Mouse (Mus musculus) heart, postnatal 36 days (tissue): Measurements from ENCODE around the gene Cfap46. TPM values are rescaled to one million over a fixed set of nuclear protein-coding genes. Genes with fewer than 3 reads are reported as not detected.
"Not testable (repeated sequence)": the region's sequence is repeated elsewhere in the genome, so short reads cannot be mapped to it uniquely, and the experiment has no call there.

ENCODE experiments used
- DNase-seq, 2 experiments: peaks; one replicate each; pipeline ENCODE4 v3.0.0; 2021 to 2022
- intact Hi-C: fragments of 180-260 bp; cut with DNase I; formaldehyde crosslinking; loops from one replicate; pipeline ENCODE4 v1.15.1; 2025
- total RNA-seq, 2 experiments: library from RNA; stranded (reverse); gene quantifications; 2 replicates each; pipeline ENCODE4 v1.2.3; 2021

The Cfap46 gene
- total RNA-seq, 2 experiments from 2014 or later: 0.17 TPM; not detected in 1

GRCm38 (mm10) chr7:139676433-139676832 lies 7.2 kb downstream of the Cfap46 start:
- DNase-seq: no peak
- intact Hi-C loops: no loop called here

GRCm38 (mm10) chr7:139666871-139667270 lies 16.7 kb downstream of the Cfap46 start:
- no peak for DNase-seq
- intact Hi-C loops: no loop called here

DNA sequence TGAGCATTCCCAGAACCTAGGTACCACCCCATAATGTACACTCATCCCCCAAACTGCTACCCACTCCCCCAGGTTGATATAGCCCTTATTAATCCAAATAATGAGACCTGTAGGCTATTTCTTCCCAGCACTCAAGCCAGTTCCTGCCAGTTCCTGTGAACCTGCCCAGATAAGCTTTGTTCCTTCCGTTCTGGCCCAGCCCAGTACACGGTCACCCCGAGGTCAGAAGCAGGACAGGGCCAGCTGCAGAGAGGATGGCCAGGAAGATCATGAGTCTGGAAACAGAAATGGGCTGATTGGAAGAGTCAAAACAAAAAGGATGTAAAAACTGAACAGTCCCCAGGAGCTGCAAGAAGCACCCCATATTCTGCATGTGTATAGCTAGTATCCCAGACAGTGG lies 20.3 kb downstream of the Cfap46 start:
- no peak for DNase-seq
- intact Hi-C loops: no loop called here

GRCm38 (mm10) chr7:139659901-139660300 lies 23.7 kb downstream of the Cfap46 start:
- DNase-seq, intact Hi-C loops: not testable (repeated sequence)

GRCm38 (mm10) chr7:139649698-139650097 lies 33.9 kb downstream of the Cfap46 start:
- no peak for DNase-seq
- intact Hi-C loops: loop anchor here (2.0 kb wide), 1 partner anchor 211 kb away; no protein-coding TSS in a partner anchor

- intact Hi-C loops: loop anchor here (1.0 to 2.0 kb wide), 2 partner anchors 36 to 213 kb away; no protein-coding TSS in a partner anchor
- DNase-seq: peak; percentile 88 to 97
These were observed 35.4 kb downstream of the Cfap46 start for GRCm38 (mm10) chr7:139648107-139648824.

DNA sequence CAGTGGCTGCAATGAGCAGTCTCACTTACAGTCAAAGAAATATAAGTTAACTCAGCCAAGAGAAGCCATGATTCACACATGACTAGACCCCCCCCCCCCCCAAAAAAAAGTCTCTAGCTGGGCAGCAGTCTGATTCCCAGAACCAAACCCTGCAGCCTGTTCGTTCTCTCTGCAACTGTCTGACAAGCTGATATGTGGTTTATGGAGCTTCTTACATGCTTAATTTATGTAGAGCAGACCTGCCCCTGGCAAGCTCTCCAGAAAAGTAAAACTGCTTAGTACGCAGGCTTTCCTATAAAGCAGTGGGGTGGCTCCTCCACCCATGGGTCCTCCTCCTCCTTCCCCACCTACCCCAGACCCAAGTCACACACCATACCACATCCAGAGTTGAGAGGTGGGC lies 50.2 kb downstream of the Cfap46 start:
- intact Hi-C loops: no loop called here
- no peak for DNase-seq

DNA sequence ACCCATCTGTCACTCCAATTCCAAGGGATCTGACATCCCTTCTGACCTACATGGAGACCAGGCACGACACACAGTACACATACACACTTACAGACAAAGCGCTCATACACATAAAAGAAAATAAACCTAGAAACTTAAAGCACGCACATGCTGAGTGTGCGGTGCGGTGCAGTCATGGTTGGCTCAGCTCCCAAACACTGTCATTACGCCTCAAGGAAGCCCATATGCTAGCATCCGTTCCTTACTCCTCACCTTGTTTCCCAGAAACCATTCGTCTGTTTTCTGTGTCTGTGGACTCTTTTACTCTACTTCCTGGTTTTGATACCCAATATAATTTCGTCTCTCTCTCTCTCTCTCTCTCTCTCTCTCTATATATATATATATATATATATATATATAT lies 58.5 kb downstream of the Cfap46 start:
- no peak for DNase-seq
- intact Hi-C loops: no loop called here

- intact Hi-C loops: no loop called here
- no peak for DNase-seq
These were observed 61.0 kb downstream of the Cfap46 start for GRCm38 (mm10) chr7:139622568-139622967.

- intact Hi-C loops: loop anchor here (2.0 kb wide), 1 partner anchor 69 kb away; no protein-coding TSS in a partner anchor
These were observed 67.5 kb downstream of the Cfap46 start for GRCm38 (mm10) chr7:139615767-139616766.

DNA sequence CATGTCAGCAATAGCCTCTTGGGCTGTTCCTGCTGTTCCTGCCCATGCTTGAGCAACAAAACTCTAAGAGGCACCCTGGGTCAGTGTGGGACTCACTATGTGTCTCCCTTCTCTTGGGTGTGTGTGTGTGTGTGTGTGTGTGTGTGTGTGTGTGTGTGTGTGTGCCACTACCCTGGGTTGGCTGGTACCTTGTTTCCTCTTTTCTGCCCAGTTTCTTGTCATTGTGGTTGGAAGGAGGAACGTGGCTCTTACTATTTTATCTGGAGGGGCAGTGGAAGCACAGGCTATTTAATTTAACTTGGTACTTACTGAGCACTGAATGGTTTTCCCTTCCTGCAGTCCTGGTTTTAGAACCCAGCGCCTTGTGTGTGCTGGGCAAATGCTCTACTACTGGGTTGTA lies 73.3 kb downstream of the Cfap46 start:
- intact Hi-C loops: no loop called here
- DNase-seq: no peak

More at GRCm38 (mm10) chr7:139615767-139616766, 67.5 kb downstream of the Cfap46 start:
- DNase-seq: peak; percentile 42 to 60

DNA sequence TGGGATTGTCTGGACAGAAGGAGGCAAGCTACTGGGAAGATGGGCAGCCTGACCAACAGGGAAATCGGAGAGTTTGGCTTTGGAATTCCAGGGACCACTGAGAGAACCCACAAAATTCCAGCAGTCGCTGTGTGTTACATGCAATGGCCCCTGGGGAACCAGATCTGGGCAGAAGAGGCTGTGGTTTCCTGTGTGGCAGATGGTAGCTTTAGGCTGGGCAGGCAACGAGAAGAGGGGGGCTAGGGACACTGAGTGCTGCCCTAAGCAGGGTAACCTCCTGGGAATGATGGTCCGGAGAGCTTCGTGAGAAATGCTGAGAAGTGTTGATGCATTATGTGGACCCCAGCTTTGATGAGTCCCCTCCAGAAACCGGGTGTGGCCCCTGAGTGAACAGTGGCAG lies 87.8 kb downstream of the Cfap46 start:
- intact Hi-C loops: no loop called here
- no peak for DNase-seq

- intact Hi-C loops: no loop called here
- no peak for DNase-seq
These were observed 88.3 kb downstream of the Cfap46 start for GRCm38 (mm10) chr7:139595311-139595710.

DNA sequence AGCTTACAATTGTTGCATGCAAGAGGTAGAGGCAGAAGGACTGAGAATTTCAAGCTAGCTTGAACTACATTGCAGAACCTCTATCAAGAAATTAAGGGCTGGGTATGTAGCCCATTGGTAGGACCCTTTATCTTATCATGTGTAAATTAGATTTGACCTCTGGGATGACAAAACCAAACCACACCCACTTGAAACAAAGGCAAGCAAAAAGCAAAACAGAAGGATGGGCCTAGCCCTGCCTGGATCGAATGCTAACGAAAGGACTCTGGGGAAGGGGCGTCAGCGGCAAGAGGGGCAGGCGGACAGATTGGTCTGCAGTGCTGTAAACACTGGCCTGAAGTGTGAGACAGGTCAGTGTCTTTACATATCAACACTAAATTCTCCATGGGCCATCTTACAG lies 92.3 kb downstream of the Cfap46 start:
- intact Hi-C loops: no loop called here
- DNase-seq: no peak

GRCm38 (mm10) chr7:139590302-139590701 lies 93.3 kb downstream of the Cfap46 start:
- intact Hi-C loops: no loop called here
- peak in 1 of 2 experiments; percentile 34 for DNase-seq

- intact Hi-C loops: loop anchor here (5.0 kb wide), 1 partner anchor 106 kb away; no protein-coding TSS in a partner anchor
These were observed 95.7 kb downstream of the Cfap46 start for GRCm38 (mm10) chr7:139587919-139588318.

DNA sequence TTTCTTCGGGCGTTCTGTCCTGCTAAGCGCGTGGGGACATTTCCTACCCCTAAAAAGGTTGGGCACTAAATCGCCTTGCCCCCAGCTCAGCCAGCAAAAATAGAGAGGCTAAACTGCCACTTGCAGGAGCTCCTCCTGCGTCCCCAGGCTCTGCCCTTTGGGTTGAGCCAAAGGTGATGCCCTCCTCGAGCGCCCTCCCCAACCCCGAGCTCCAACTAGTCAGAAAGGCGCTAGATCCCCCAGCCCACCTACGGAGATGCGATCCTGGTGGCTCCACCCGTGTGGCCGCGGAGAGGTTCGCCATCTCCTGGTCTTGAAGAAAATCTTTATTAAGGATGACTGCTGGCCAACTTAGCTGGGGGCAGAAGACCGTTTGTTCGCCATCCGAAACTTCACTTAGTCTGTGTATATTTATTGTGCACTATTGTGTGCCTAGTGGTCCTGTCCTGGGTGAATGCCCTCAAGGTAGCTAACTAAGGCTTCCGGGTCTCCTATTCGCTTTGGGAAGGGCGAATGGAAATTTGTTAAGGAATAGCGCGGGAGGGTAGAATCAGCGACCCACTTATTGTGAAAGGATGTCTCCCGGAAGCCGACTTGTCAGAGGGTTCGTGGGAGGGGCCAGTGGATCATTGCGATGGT lies 98.3 kb downstream of the Cfap46 start:
- no peak for DNase-seq
- intact Hi-C loops: loop anchor here (5.0 kb wide), 1 partner anchor 103 kb away; no protein-coding TSS in a partner anchor

More at GRCm38 (mm10) chr7:139587919-139588318, 95.7 kb downstream of the Cfap46 start:
- DNase-seq: no peak

DNA sequence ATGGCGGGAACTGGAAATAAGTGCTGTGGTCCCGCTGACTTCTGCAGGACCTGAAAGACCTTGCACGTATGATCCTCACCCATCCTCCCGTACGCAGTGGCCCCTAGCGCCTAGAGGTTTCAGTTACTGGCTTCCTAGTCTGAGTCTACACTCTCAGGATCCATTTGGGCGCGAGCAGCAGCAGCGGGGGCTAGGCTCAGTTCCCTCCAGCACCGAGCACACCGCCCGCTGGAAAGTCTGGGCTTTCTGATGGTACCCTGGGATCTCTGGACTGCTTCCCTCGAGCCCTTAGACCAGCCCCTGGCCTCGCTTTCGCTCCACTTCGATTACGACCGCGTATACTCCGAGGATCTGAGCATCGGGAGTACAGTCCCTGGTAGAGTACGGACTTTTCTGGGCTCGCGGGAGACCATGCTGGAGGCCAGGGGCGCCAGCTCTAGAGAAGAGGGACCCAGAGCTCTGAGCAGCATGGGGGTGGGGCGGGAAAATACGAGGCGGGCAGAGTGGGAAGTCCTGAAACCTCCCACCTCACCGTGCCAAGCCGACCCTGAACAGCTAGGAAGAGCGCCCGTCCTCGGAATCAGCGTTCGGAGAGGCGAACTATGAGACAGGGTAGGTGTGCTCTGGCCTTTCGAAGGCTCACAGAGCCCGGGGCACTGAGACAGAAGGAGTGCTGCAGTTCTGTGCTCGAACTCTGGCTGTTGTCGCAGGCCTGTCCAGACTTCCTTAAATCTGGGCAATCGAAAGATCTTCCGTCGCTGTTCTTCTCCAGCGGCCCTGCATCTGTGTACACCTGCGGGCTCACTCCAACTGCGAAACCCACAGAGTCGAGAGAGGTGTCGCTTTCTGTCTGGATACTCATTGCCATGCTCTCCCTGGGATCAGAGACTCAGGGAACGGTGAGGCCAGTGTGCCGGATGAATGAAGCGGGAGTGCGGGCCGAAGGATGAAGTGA lies 99.1 kb downstream of the Cfap46 start:
- intact Hi-C loops: loop anchor here (5.0 kb wide), 1 partner anchor 102 kb away; no protein-coding TSS in a partner anchor
- peak; percentile 7 to 22 for DNase-seq

DNA sequence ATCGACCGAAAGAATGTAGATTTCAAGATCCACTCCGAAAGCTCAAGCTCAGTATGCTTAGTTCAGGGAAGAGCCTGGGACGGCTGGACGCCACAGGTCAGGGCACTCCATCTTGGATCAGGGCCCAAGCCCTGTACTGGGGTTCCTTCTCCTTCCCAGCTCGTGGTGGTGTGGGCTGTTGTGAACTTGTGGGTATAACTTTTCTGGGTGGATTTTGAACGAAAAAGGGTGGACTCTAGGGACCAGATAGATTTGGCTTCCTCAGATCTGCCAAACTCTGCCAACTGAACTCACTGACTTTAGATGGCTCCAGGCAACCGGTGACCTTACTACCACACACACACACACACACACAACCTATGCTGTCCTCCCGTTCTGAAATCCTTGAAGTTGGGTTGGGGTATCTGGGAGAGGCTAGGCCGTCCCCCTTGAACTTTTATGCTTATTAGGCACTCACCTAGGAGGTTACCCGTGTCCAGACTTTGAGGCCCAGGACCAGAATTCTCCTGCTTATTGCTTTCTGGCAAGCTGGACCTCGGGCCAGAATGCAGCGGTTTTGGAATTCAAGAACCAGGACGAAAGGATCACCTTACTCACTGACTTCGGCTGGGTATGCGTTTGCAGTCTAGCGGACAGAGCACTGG lies 100.4 kb downstream of the Cfap46 start:
- no peak for DNase-seq
- intact Hi-C loops: no loop called here
